Mouse (Mus musculus) liver, embryonic 12.5 days (tissue): Measurements from ENCODE around the gene Adam19. TPM values are rescaled to one million over a fixed set of nuclear protein-coding genes. Genes with fewer than 3 reads are reported as not detected.

ENCODE experiments used
- ATAC-seq: fragments of 200-750 bp; cut with Nextera tagmentation; 2 replicates; pipeline ENCODE4 v1.8.0; 2017; ENCODE audit warnings: moderate number of reproducible peaks, mild to moderate bottlenecking, moderate library complexity
- H3K27ac ChIP-seq: fragments of 300-500 bp; sonication (generic); 2 replicates; pipeline ENCODE4 v1.5.1; 2016; ENCODE audit warnings: mild to moderate bottlenecking
- H3K27me3 ChIP-seq: fragments of 300-500 bp; sonication (generic); replicated peaks from 2 replicates; pipeline ENCODE4 v1.6.1; 2016; ENCODE audit warnings: mild to moderate bottlenecking, moderate library complexity
- H3K36me3 ChIP-seq: fragments of 300-500 bp; sonication (generic); 2 replicates; pipeline ENCODE4 v1.6.1; 2016; ENCODE audit warnings: mild to moderate bottlenecking, moderate library complexity
- H3K4me1 ChIP-seq: fragments of 300-500 bp; sonication (generic); 2 replicates; pipeline ENCODE4 v1.6.1; 2016
- H3K4me2 ChIP-seq: fragments of 300-500 bp; sonication (generic); 2 replicates; pipeline ENCODE4 v1.6.1; 2016; ENCODE audit warnings: mild to moderate bottlenecking, moderate library complexity
- H3K4me3 ChIP-seq: fragments of 300-500 bp; sonication (generic); 2 replicates; pipeline ENCODE4 v1.5.1; 2016; ENCODE audit warnings: mild to moderate bottlenecking, moderate library complexity
- H3K9ac ChIP-seq: fragments of 300-500 bp; sonication (generic); 2 replicates; pipeline ENCODE4 v1.6.1; 2016; ENCODE audit warnings: mild to moderate bottlenecking, moderate library complexity
- H3K9me3 ChIP-seq: fragments of 300-500 bp; sonication (generic); replicated peaks from 2 replicates; pipeline ENCODE4 v1.6.1; 2016; ENCODE audit warnings: mild to moderate bottlenecking, moderate library complexity
- WGBS: fragments of 180-500 bp; shearing (Covaris S2); methylation state at CpG from one replicate; pipeline ENCODE4 v1.1.7; 2016; ENCODE audit not compliant: insufficient replicate concordance; 5-methylcytosine and 5-hydroxymethylcytosine counted together
- polyA plus RNA-seq: library from polyadenylated mRNA; unstranded; fragments of >200 nt; fragmentation: Nextera tagmentation; extraction: Ambion mirVana; gene quantifications from 2 replicates; pipeline ENCODE4 v1.2.1, GENCODE M21; 2016

The Adam19 gene
- polyA plus RNA-seq, 1 experiment from 2014 or later, result 3.6 TPM

GRCm38 (mm10) chr11:46090951-46091667 is 35.3 kb downstream of the Adam19 start:
- Histone ChIP-seq H3K9ac (0 out of 2 replicates have a peak overlapping the region, but pooled peaks have one; percentile 34), H3K4me1 (peaks cover 57% of the 10 kb centered on the region), H3K4me3 (no peak overlapping the region), H3K9me3 (no peaks in the 10 kb centered on the region), H3K36me3 (no peaks in the 10 kb centered on the region), H3K27me3 (no peaks in the 10 kb centered on the region), H3K4me2 (peak overlapping the region; percentile 44), H3K27ac (peak overlapping the region; percentile 88)
- ATAC-seq, result peak; percentile 84
- WGBS, result 33% methylated on average over 10 of the region's 10 CpGs

- Histone ChIP-seq H3K4me3 (no peak overlapping the region), H3K9me3 (no peaks in the 10 kb centered on the region), H3K4me1 (peaks cover 47% of the 10 kb centered on the region), H3K27ac (peak overlapping the region; percentile 88), H3K36me3 (no peaks in the 10 kb centered on the region), H3K27me3 (no peaks in the 10 kb centered on the region), H3K4me2 (no peak overlapping the region), H3K9ac (no peak overlapping the region)
- WGBS, result 74% methylated on average over 4 of the region's 4 CpGs
- ATAC-seq, result no peak
Observed at GRCm38 (mm10) chr11:46092121-46092520, 36.3 kb downstream of the Adam19 start.

GRCm38 (mm10) chr11:46095477-46096264 is 39.9 kb downstream of the Adam19 start:
- H3K36me3 ChIP-seq, result no peaks in the 10 kb centered on the region; the same call in none of the 2 replicates
- no peak overlapping the region for H3K9ac ChIP-seq
- no peak overlapping the region for H3K27ac ChIP-seq
- H3K4me2 ChIP-seq, result no peak overlapping the region
- peaks cover 16% of the 10 kb centered on the region for H3K4me1 ChIP-seq
- no peak for ATAC-seq
- H3K9me3 ChIP-seq, result no peaks in the 10 kb centered on the region
- H3K27me3 ChIP-seq, result peaks cover 6% of the 10 kb centered on the region; the same call in 1 of the 2 replicates
- 61% methylated on average over 9 of the region's 9 CpGs for WGBS
- H3K4me3 ChIP-seq, result no peak overlapping the region

- Histone ChIP-seq H3K27ac (no peak overlapping the region), H3K27me3 (peaks cover 6% of the 10 kb centered on the region; the same call in 1 of the 2 replicates), H3K9ac (no peak overlapping the region), H3K36me3 (no peaks in the 10 kb centered on the region; the same call in none of the 2 replicates), H3K4me2 (no peak overlapping the region), H3K4me1 (peaks cover 11% of the 10 kb centered on the region), H3K9me3 (no peaks in the 10 kb centered on the region), H3K4me3 (no peak overlapping the region)
- 75% methylated on average over 6 of the region's 6 CpGs for WGBS
- ATAC-seq, result no peak
Observed at GRCm38 (mm10) chr11:46096265-46096649, 40.5 kb downstream of the Adam19 start.

GRCm38 (mm10) chr11:46097062-46097461 is 41.3 kb downstream of the Adam19 start:
- peaks cover 6% of the 10 kb centered on the region; the same call in 1 of the 2 replicates for H3K27me3 ChIP-seq
- H3K4me2 ChIP-seq, result no peak overlapping the region
- WGBS, result 76% methylated on average over 3 of the region's 3 CpGs
- no peak overlapping the region for H3K9ac ChIP-seq
- H3K27ac ChIP-seq, result no peak overlapping the region
- no peaks in the 10 kb centered on the region for H3K9me3 ChIP-seq
- no peak for ATAC-seq
- H3K4me3 ChIP-seq, result no peak overlapping the region
- H3K4me1 ChIP-seq, result peaks cover 3% of the 10 kb centered on the region
- no peaks in the 10 kb centered on the region; the same call in none of the 2 replicates for H3K36me3 ChIP-seq

GRCm38 (mm10) chr11:46102107-46102506 is 46.3 kb downstream of the Adam19 start:
- H3K9me3 ChIP-seq, result no peaks in the 10 kb centered on the region
- no peak overlapping the region for H3K27ac ChIP-seq
- H3K4me1 ChIP-seq, result no peaks in the 10 kb centered on the region
- WGBS, result 68% methylated on average over 6 of the region's 6 CpGs
- H3K4me2 ChIP-seq, result no peak overlapping the region
- peaks cover 6% of the 10 kb centered on the region; the same call in 1 of the 2 replicates for H3K27me3 ChIP-seq
- no peak overlapping the region for H3K4me3 ChIP-seq
- no peaks in the 10 kb centered on the region; the same call in none of the 2 replicates for H3K36me3 ChIP-seq
- ATAC-seq, result no peak
- H3K9ac ChIP-seq, result no peak overlapping the region

- Histone ChIP-seq H3K9ac (no peak overlapping the region), H3K4me3 (no peak overlapping the region), H3K27ac (no peak overlapping the region), H3K27me3 (no peaks in the 10 kb centered on the region; the same call in 1 of the 2 replicates), H3K4me1 (no peaks in the 10 kb centered on the region), H3K36me3 (no peaks in the 10 kb centered on the region), H3K4me2 (no peak overlapping the region), H3K9me3 (no peaks in the 10 kb centered on the region)
- ATAC-seq, result no peak
- 81% methylated on average over 1 of the region's 1 CpGs for WGBS
Observed at GRCm38 (mm10) chr11:46107046-46107445, 51.3 kb downstream of the Adam19 start.

GRCm38 (mm10) chr11:46109206-46109605 is 53.4 kb downstream of the Adam19 start:
- H3K9ac ChIP-seq, result no peak overlapping the region
- H3K27ac ChIP-seq, result no peak overlapping the region
- no peak for ATAC-seq
- H3K4me1 ChIP-seq, result no peaks in the 10 kb centered on the region
- H3K27me3 ChIP-seq, result no peaks in the 10 kb centered on the region; the same call in 1 of the 2 replicates
- 71% methylated on average over 5 of the region's 5 CpGs for WGBS
- H3K9me3 ChIP-seq, result no peaks in the 10 kb centered on the region
- no peaks in the 10 kb centered on the region for H3K36me3 ChIP-seq
- no peak overlapping the region for H3K4me3 ChIP-seq
- H3K4me2 ChIP-seq, result no peak overlapping the region

GRCm38 (mm10) chr11:46110156-46110944 is 54.6 kb downstream of the Adam19 start:
- Histone ChIP-seq H3K36me3 (no peaks in the 10 kb centered on the region), H3K4me3 (no peak overlapping the region), H3K27ac (no peak overlapping the region), H3K4me1 (no peaks in the 10 kb centered on the region), H3K4me2 (no peak overlapping the region), H3K9me3 (no peaks in the 10 kb centered on the region), H3K9ac (no peak overlapping the region), H3K27me3 (no peaks in the 10 kb centered on the region; the same call in 1 of the 2 replicates)
- no peak for ATAC-seq
- WGBS, result 47% methylated on average over 8 of the region's 8 CpGs

- Histone ChIP-seq H3K9ac (no peak overlapping the region), H3K36me3 (no peaks in the 10 kb centered on the region), H3K9me3 (no peaks in the 10 kb centered on the region), H3K4me3 (no peak overlapping the region), H3K27me3 (no peaks in the 10 kb centered on the region; the same call in 1 of the 2 replicates), H3K4me2 (no peak overlapping the region), H3K4me1 (no peaks in the 10 kb centered on the region), H3K27ac (no peak overlapping the region)
- no peak for ATAC-seq
- 59% methylated on average over 1 of the region's 1 CpGs for WGBS
Observed at GRCm38 (mm10) chr11:46110945-46111287, 55.1 kb downstream of the Adam19 start.

GRCm38 (mm10) chr11:46113211-46113610 is 57.4 kb downstream of the Adam19 start:
- no peak overlapping the region for H3K27ac ChIP-seq
- no peak overlapping the region for H3K4me2 ChIP-seq
- no peak overlapping the region for H3K9ac ChIP-seq
- 63% methylated on average over 3 of the region's 3 CpGs for WGBS
- H3K4me1 ChIP-seq, result no peaks in the 10 kb centered on the region
- no peaks in the 10 kb centered on the region for H3K9me3 ChIP-seq
- no peak overlapping the region for H3K4me3 ChIP-seq
- H3K36me3 ChIP-seq, result no peaks in the 10 kb centered on the region
- peaks cover 2% of the 10 kb centered on the region; the same call in 1 of the 2 replicates for H3K27me3 ChIP-seq
- ATAC-seq, result no peak
